Mouse (Mus musculus): ENCODE results near the gene Neu3. TPM values are rescaled to one million over a fixed set of nuclear protein-coding genes. Genes with fewer than 3 reads are reported as not detected.

The Neu3 gene
- polyA plus RNA-seq, 1 experiment from 2014 or later: 2.3 TPM

GRCm38 (mm10) chr7:99803535-99803934 is 24.7 kb downstream of the Neu3 start:
- no peak for DNase-seq (ENCODE audit: low spot score)
- no peaks in the 10 kb centered on the region for H3K9me3 ChIP-seq
- no peak overlapping the region for H3K4me3 ChIP-seq
- H3K4me1 ChIP-seq: no peaks in the 10 kb centered on the region
- WGBS: 73% methylated on average over 8 of the region's 8 CpGs
- no peak overlapping the region for H3K27ac ChIP-seq (replicated peaks)
- H3K27me3 ChIP-seq (replicated peaks; ENCODE audit: low read depth, poor library complexity, severe bottlenecking): 0 out of 2 replicates have a peak, but pooled peaks cover 6% of the 10 kb centered on the region
- H3K36me3 ChIP-seq (replicated peaks): no peaks in the 10 kb centered on the region

GRCm38 (mm10) chr7:99799118-99799517 is 29.1 kb downstream of the Neu3 start:
- DNase-seq (ENCODE audit: low spot score): no peak
- Histone ChIP-seq H3K4me1 (peaks cover 9% of the 10 kb centered on the region), H3K9me3 (no peaks in the 10 kb centered on the region), H3K27me3 (replicated peaks; ENCODE audit: low read depth, poor library complexity, severe bottlenecking) (peaks cover 39% of the 10 kb centered on the region), H3K4me3 (no peak overlapping the region), H3K36me3 (replicated peaks) (no peaks in the 10 kb centered on the region), H3K27ac (replicated peaks) (no peak overlapping the region)
- WGBS: 76% methylated on average over 7 of the region's 7 CpGs

- peaks cover 9% of the 10 kb centered on the region for H3K4me1 ChIP-seq
- WGBS: 34% methylated on average over 6 of the region's 6 CpGs
- H3K9me3 ChIP-seq: no peaks in the 10 kb centered on the region
Measured at GRCm38 (mm10) chr7:99797911-99798647, 30.1 kb downstream of the Neu3 start.

GRCm38 (mm10) chr7:99797261-99797660 is 31.0 kb downstream of the Neu3 start:
- Histone ChIP-seq H3K4me1 (peaks cover 9% of the 10 kb centered on the region), H3K9me3 (no peaks in the 10 kb centered on the region), H3K27ac (replicated peaks) (no peak overlapping the region), H3K4me3 (no peak overlapping the region), H3K36me3 (replicated peaks) (no peaks in the 10 kb centered on the region), H3K27me3 (replicated peaks; ENCODE audit: low read depth, poor library complexity, severe bottlenecking) (peaks cover 40% of the 10 kb centered on the region)
- 75% methylated on average over 3 of the region's 3 CpGs for WGBS
- no peak for DNase-seq (ENCODE audit: low spot score)

More at GRCm38 (mm10) chr7:99797911-99798647, 30.1 kb downstream of the Neu3 start:
- peak; percentile 47 for DNase-seq (ENCODE audit: low spot score)
- no peaks in the 10 kb centered on the region for H3K36me3 ChIP-seq (replicated peaks)
- H3K4me3 ChIP-seq: no peak overlapping the region
- no peak overlapping the region for H3K27ac ChIP-seq (replicated peaks)
- peaks cover 40% of the 10 kb centered on the region for H3K27me3 ChIP-seq (replicated peaks; ENCODE audit: low read depth, poor library complexity, severe bottlenecking)

- no peak overlapping the region for H3K4me3 ChIP-seq
- WGBS: 74% methylated on average over 3 of the region's 3 CpGs
- no peak for DNase-seq (ENCODE audit: low spot score)
- H3K27ac ChIP-seq (replicated peaks): no peak overlapping the region
- H3K36me3 ChIP-seq (replicated peaks): no peaks in the 10 kb centered on the region
- H3K9me3 ChIP-seq: no peaks in the 10 kb centered on the region
- peaks cover 40% of the 10 kb centered on the region for H3K27me3 ChIP-seq (replicated peaks; ENCODE audit: low read depth, poor library complexity, severe bottlenecking)
- peaks cover 9% of the 10 kb centered on the region for H3K4me1 ChIP-seq
Measured at GRCm38 (mm10) chr7:99796471-99796870, 31.7 kb downstream of the Neu3 start.

GRCm38 (mm10) chr7:99795192-99795981 is 32.8 kb downstream of the Neu3 start:
- no peak overlapping the region for H3K27ac ChIP-seq (replicated peaks)
- H3K9me3 ChIP-seq: no peaks in the 10 kb centered on the region
- H3K4me1 ChIP-seq: peaks cover 9% of the 10 kb centered on the region
- no peak for DNase-seq (ENCODE audit: low spot score)
- peak overlapping the region; percentile 35 for H3K4me3 ChIP-seq
- peaks cover 40% of the 10 kb centered on the region for H3K27me3 ChIP-seq (replicated peaks; ENCODE audit: low read depth, poor library complexity, severe bottlenecking)
- no peaks in the 10 kb centered on the region for H3K36me3 ChIP-seq (replicated peaks)
- WGBS: 19% methylated on average over 17 of the region's 17 CpGs

GRCm38 (mm10) chr7:99794096-99794495 is 34.1 kb downstream of the Neu3 start:
- Histone ChIP-seq H3K36me3 (replicated peaks) (no peaks in the 10 kb centered on the region), H3K4me1 (peaks cover 9% of the 10 kb centered on the region), H3K27me3 (replicated peaks; ENCODE audit: low read depth, poor library complexity, severe bottlenecking) (peaks cover 38% of the 10 kb centered on the region), H3K9me3 (no peaks in the 10 kb centered on the region), H3K27ac (replicated peaks) (no peak overlapping the region), H3K4me3 (no peak overlapping the region)
- 58% methylated on average over 2 of the region's 2 CpGs for WGBS
- DNase-seq (ENCODE audit: low spot score): no peak

- no peak for DNase-seq (ENCODE audit: low spot score)
- Histone ChIP-seq H3K4me3 (no peak overlapping the region), H3K4me1 (peaks cover 20% of the 10 kb centered on the region), H3K27me3 (replicated peaks; ENCODE audit: low read depth, poor library complexity, severe bottlenecking) (peaks cover 18% of the 10 kb centered on the region), H3K36me3 (replicated peaks) (no peaks in the 10 kb centered on the region), H3K9me3 (no peaks in the 10 kb centered on the region), H3K27ac (replicated peaks) (no peak overlapping the region)
- 87% methylated on average over 10 of the region's 10 CpGs for WGBS
Measured at GRCm38 (mm10) chr7:99790816-99791215, 37.4 kb downstream of the Neu3 start.

- Histone ChIP-seq H3K4me3 (no peak overlapping the region), H3K36me3 (replicated peaks) (no peaks in the 10 kb centered on the region), H3K27me3 (replicated peaks; ENCODE audit: low read depth, poor library complexity, severe bottlenecking) (no peaks in the 10 kb centered on the region), H3K9me3 (no peaks in the 10 kb centered on the region), H3K27ac (replicated peaks) (no peak overlapping the region; the same call in 1 of the 2 replicates), H3K4me1 (peaks cover 12% of the 10 kb centered on the region; the same call in 1 of the 2 replicates)
- WGBS: 51% methylated on average over 5 of the region's 5 CpGs
- DNase-seq (ENCODE audit: low spot score): no peak
Measured at GRCm38 (mm10) chr7:99788563-99788962, 39.7 kb downstream of the Neu3 start.

GRCm38 (mm10) chr7:99787935-99788334 is 40.3 kb downstream of the Neu3 start:
- DNase-seq (ENCODE audit: low spot score): no peak
- Histone ChIP-seq H3K27ac (replicated peaks) (no peak overlapping the region; the same call in 1 of the 2 replicates), H3K27me3 (replicated peaks; ENCODE audit: low read depth, poor library complexity, severe bottlenecking) (no peaks in the 10 kb centered on the region), H3K4me3 (no peak overlapping the region), H3K9me3 (no peaks in the 10 kb centered on the region), H3K36me3 (replicated peaks) (no peaks in the 10 kb centered on the region), H3K4me1 (peaks cover 12% of the 10 kb centered on the region; the same call in 1 of the 2 replicates)
- 44% methylated on average over 2 of the region's 2 CpGs for WGBS

- no peaks in the 10 kb centered on the region for H3K9me3 ChIP-seq
- no peaks in the 10 kb centered on the region for H3K36me3 ChIP-seq (replicated peaks)
- H3K27ac ChIP-seq (replicated peaks): no peak overlapping the region
- no peak for DNase-seq (ENCODE audit: low spot score)
- H3K4me3 ChIP-seq: no peak overlapping the region
- H3K27me3 ChIP-seq (replicated peaks; ENCODE audit: low read depth, poor library complexity, severe bottlenecking): no peaks in the 10 kb centered on the region
- WGBS: 84% methylated on average over 3 of the region's 3 CpGs
- peaks cover 12% of the 10 kb centered on the region; the same call in 1 of the 2 replicates for H3K4me1 ChIP-seq
Measured at GRCm38 (mm10) chr7:99786774-99787173, 41.4 kb downstream of the Neu3 start.

GRCm38 (mm10) chr7:99785553-99785952 is 42.7 kb downstream of the Neu3 start:
- DNase-seq (ENCODE audit: low spot score): no peak
- H3K27ac ChIP-seq (replicated peaks): no peak overlapping the region
- H3K4me3 ChIP-seq: no peak overlapping the region
- peaks cover 12% of the 10 kb centered on the region; the same call in 1 of the 2 replicates for H3K4me1 ChIP-seq
- WGBS: 82% methylated on average over 3 of the region's 3 CpGs
- H3K9me3 ChIP-seq: no peaks in the 10 kb centered on the region
- no peaks in the 10 kb centered on the region for H3K36me3 ChIP-seq (replicated peaks)
- no peaks in the 10 kb centered on the region for H3K27me3 ChIP-seq (replicated peaks; ENCODE audit: low read depth, poor library complexity, severe bottlenecking)
